Mouse (Mus musculus): ENCODE results near the gene Ctnnbl1.

- TF ChIP-seq TAL1 (IDR thresholded peaks at IDR 0.05; ENCODE audit: low read length) (no peak), GATA1 (IDR thresholded peaks at IDR 0.05; ENCODE audit: low read length) (no peak)
Measured at GRCm38 (mm10) chr2:157840641-157841078, 103.5 kb downstream of the Ctnnbl1 start.

All from erythroblast, embryonic 14.5 days (primary cell).